Mouse (Mus musculus) urinary bladder, postnatal 25 days (tissue): ENCODE data around the gene Fam13c.

Experiments used
- DNase-seq: peaks from one replicate; pipeline ENCODE4 v3.0.0; 2022; ENCODE audit warnings: low spot score

Gene Fam13c

GRCm38 (mm10) chr10:70599126-70599924 lies 159.0 kb downstream of the Fam13c start:
- peak; percentile 67 for DNase-seq

- no peak for DNase-seq
Observed at GRCm38 (mm10) chr10:70599925-70600305, 159.6 kb downstream of the Fam13c start.
